Mouse (Mus musculus) embryonic fibroblast, embryonic 13.5 days (primary cell): ENCODE results near the gene Pheta2.

Source experiments
- CTCF ChIP-seq: IDR thresholded peaks from 2 replicates; pipeline ENCODE4 v1.5.1; 2011; ENCODE audit warnings: mild to moderate bottlenecking, control low read depth, low read length, moderate library complexity, borderline replicate concordance; ENCODE audit not compliant: insufficient read depth
- POLR2A ChIP-seq: IDR thresholded peaks from 2 replicates; pipeline ENCODE4 v1.6.1; 2011; ENCODE audit warnings: low read depth, mild to moderate bottlenecking, control low read depth, low read length, moderate library complexity

DNA sequence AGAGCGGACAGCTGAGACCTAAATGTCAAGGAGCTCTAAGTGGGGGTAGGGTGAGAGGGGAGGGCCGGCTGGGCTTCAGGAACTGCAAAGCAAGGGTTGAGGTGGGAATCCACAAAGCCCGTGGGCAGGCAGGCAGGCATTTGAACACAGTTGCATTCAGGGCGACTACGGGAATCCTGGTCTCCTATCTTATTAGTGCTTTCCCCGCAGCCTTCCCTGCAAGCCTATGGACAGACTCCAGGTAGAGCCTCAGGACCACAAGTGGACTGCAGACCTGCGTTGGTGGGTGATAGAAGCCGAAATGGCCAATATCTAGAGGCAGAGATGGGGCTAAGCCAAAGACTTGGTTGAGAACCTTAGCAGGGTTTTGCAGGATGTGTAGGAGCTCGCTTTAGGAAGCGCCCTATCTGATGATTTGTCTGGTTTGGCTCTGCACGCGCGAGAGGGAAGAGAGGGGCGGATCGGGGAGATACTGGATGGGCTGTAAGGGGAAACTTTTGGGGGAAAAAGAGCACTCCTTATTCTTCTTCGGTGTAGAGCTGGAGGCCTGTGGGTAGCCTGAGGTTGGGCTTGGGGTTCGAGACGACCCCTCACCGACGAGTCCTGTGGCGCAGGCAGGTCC lies 1.8 kb downstream of the Pheta2 start:
- no peak for TF ChIP-seq CTCF
- TF ChIP-seq POLR2A, result no peak
